Mouse (Mus musculus) kidney, postnatal 0 days (tissue): ENCODE results near the gene Gm20388. TPM values are rescaled to one million over a fixed set of nuclear protein-coding genes. Genes with fewer than 3 reads are reported as not detected.

Source experiments
- ATAC-seq: fragments of 200-750 bp; cut with Nextera tagmentation; replicated peaks from 2 replicates; pipeline ENCODE4 v1.8.0; 2017; ENCODE audit warnings: low read depth, moderate number of reproducible peaks, moderate TSS enrichment, moderate library complexity; ENCODE audit not compliant: low FRiP score
- DNase-seq: peaks from one replicate; pipeline ENCODE4 v3.0.0-alpha.2; 2016; ENCODE audit warnings: low spot score
- H3K27ac ChIP-seq: fragments of 300-500 bp; sonication (generic); 2 replicates; pipeline ENCODE4 v1.5.1; 2014; ENCODE audit warnings: mild to moderate bottlenecking
- H3K27me3 ChIP-seq: fragments of 300-500 bp; sonication (generic); 2 replicates; pipeline ENCODE4 v1.6.1; 2014; ENCODE audit warnings: low read length, mixed read lengths; ENCODE audit not compliant: insufficient read depth
- H3K36me3 ChIP-seq: fragments of 300-500 bp; sonication (generic); 2 replicates; pipeline ENCODE4 v1.6.1; 2014; ENCODE audit warnings: low read length, mixed read lengths; ENCODE audit not compliant: insufficient read depth
- H3K4me1 ChIP-seq: fragments of 300-500 bp; sonication (generic); replicated peaks from 2 replicates; pipeline ENCODE4 v1.6.1; 2014; ENCODE audit warnings: antibody characterized with exemption, low read length, mixed read lengths; ENCODE audit not compliant: insufficient read depth
- H3K4me2 ChIP-seq: fragments of 300-500 bp; sonication (generic); 2 replicates; pipeline ENCODE4 v1.6.1; 2014; ENCODE audit warnings: mild to moderate bottlenecking, low read length, moderate library complexity, mixed read lengths
- H3K4me3 ChIP-seq: fragments of 300-500 bp; sonication (generic); replicated peaks from 2 replicates; pipeline ENCODE4 v1.5.1; 2014; ENCODE audit warnings: low read depth, low read length
- H3K9ac ChIP-seq: fragments of 300-500 bp; sonication (generic); 2 replicates; pipeline ENCODE4 v1.6.1; 2014; ENCODE audit warnings: low read depth, low read length
- H3K9me3 ChIP-seq: fragments of 300-500 bp; sonication (generic); replicated peaks from 2 replicates; pipeline ENCODE4 v1.6.1; 2016; ENCODE audit warnings: low read length, inconsistent platforms, mixed read lengths
- CTCF ChIP-seq: IDR thresholded peaks from 2 replicates; pipeline ENCODE4 v1.5.1; 2016; ENCODE audit warnings: antibody characterized with exemption, low read depth, mild to moderate bottlenecking, moderate library complexity
- WGBS: fragments of 180-500 bp; shearing (Covaris S2); extraction: QIAGEN DNeasy Blood & Tissue Kit; methylation state at CpG from one replicate; pipeline ENCODE4 v1.1.7; 2014; 5-methylcytosine and 5-hydroxymethylcytosine counted together
- polyA plus RNA-seq: library from polyadenylated mRNA; unstranded; fragments of >200 nt; fragmentation: Nextera tagmentation; extraction: Ambion mirVana; gene quantifications from 2 replicates; pipeline ENCODE4 v1.2.1, GENCODE M21; 2015

Gm20388 gene
- polyA plus RNA-seq, 1 experiment from 2014 or later, result not detected

- DNase-seq, result no peak
- no peaks in the 10 kb centered on the region for H3K27me3 ChIP-seq
- H3K4me1 ChIP-seq, result no peaks in the 10 kb centered on the region
- WGBS, result 80% methylated on average over 7 of the region's 7 CpGs
- H3K4me2 ChIP-seq, result no peak overlapping the region
- H3K36me3 ChIP-seq, result no peaks in the 10 kb centered on the region
- H3K4me3 ChIP-seq, result no peak overlapping the region
- no peak overlapping the region for H3K9ac ChIP-seq
- H3K9me3 ChIP-seq, result no peaks in the 10 kb centered on the region
- H3K27ac ChIP-seq, result no peak overlapping the region
- no peak for TF ChIP-seq CTCF
- no peak for ATAC-seq
Observed at GRCm38 (mm10) chr8:122764790-122765474, 2854.3 kb downstream of the Gm20388 start.

GRCm38 (mm10) chr8:122766189-122766588 is 2855.5 kb downstream of the Gm20388 start:
- no peak for TF ChIP-seq CTCF
- Histone ChIP-seq H3K4me3 (no peak overlapping the region), H3K36me3 (no peaks in the 10 kb centered on the region), H3K4me1 (no peaks in the 10 kb centered on the region), H3K27me3 (no peaks in the 10 kb centered on the region), H3K9ac (no peak overlapping the region), H3K4me2 (no peak overlapping the region), H3K9me3 (no peaks in the 10 kb centered on the region), H3K27ac (no peak overlapping the region)
- DNase-seq (no peak), ATAC-seq (no peak)
- 63% methylated on average over 5 of the region's 5 CpGs for WGBS

DNA sequence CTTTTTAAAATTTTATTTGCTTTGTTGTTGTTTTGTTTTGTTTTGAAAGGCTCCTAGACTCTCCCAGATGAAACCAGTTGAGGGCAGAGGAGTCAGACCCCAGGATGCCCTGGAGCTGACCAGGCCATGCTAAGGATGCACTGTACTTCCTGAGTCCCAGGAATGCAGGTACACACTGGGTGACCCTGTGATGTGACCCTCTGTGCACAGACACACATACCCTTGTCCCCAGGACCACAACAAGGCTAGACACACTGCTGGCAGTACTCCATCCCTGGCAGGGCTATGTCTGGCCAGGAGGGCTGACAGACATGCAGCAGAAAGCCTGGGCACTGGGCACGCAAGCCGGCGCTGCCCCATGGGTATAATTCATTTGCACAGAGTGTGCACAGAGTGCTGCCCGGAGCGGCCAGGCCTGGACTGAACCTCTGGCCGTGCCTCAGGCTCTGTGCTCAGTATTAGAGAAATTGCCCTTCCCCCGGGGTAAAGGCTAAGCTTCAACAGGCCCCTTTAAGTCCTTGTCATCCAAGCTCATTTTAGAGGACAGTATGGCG is 2856.1 kb downstream of the Gm20388 start:
- Histone ChIP-seq H3K9me3 (no peaks in the 10 kb centered on the region), H3K27me3 (no peaks in the 10 kb centered on the region), H3K4me2 (no peak overlapping the region), H3K9ac (no peak overlapping the region), H3K36me3 (no peaks in the 10 kb centered on the region), H3K27ac (no peak overlapping the region), H3K4me3 (no peak overlapping the region), H3K4me1 (no peaks in the 10 kb centered on the region)
- WGBS, result 70% methylated on average over 8 of the region's 8 CpGs
- TF ChIP-seq CTCF, result no peak
- ATAC-seq, result no peak
- no peak for DNase-seq

- 53% methylated on average over 9 of the region's 9 CpGs for WGBS
- H3K36me3 ChIP-seq, result no peaks in the 10 kb centered on the region
- H3K9ac ChIP-seq, result no peak overlapping the region
- H3K27ac ChIP-seq, result no peak overlapping the region
- no peaks in the 10 kb centered on the region for H3K4me1 ChIP-seq
- no peak for TF ChIP-seq CTCF
- no peak for ATAC-seq
- no peak overlapping the region for H3K4me2 ChIP-seq
- no peaks in the 10 kb centered on the region for H3K27me3 ChIP-seq
- no peaks in the 10 kb centered on the region for H3K9me3 ChIP-seq
- no peak overlapping the region for H3K4me3 ChIP-seq
- DNase-seq, result no peak
Observed at GRCm38 (mm10) chr8:122767229-122767628, 2856.6 kb downstream of the Gm20388 start.

- Histone ChIP-seq H3K4me1 (no peaks in the 10 kb centered on the region), H3K9ac (no peak overlapping the region), H3K27ac (no peak overlapping the region), H3K4me2 (no peak overlapping the region), H3K36me3 (no peaks in the 10 kb centered on the region), H3K9me3 (no peaks in the 10 kb centered on the region), H3K4me3 (no peak overlapping the region), H3K27me3 (no peaks in the 10 kb centered on the region)
- no peak for TF ChIP-seq CTCF
- DNase-seq (no peak), ATAC-seq (no peak)
- 62% methylated on average over 24 of the region's 24 CpGs for WGBS
Observed at GRCm38 (mm10) chr8:122769251-122770058, 2858.8 kb downstream of the Gm20388 start.

- Histone ChIP-seq H3K27ac (no peak overlapping the region), H3K36me3 (no peaks in the 10 kb centered on the region), H3K4me1 (0 out of 2 replicates have a peak, but pooled peaks cover 3% of the 10 kb centered on the region), H3K27me3 (no peaks in the 10 kb centered on the region), H3K4me3 (no peak overlapping the region), H3K4me2 (no peak overlapping the region), H3K9me3 (no peaks in the 10 kb centered on the region), H3K9ac (no peak overlapping the region)
- TF ChIP-seq CTCF, result no peak
- DNase-seq, result no peak
- ATAC-seq, result no peak
- 36% methylated on average over 10 of the region's 10 CpGs for WGBS
Observed at GRCm38 (mm10) chr8:122772431-122773060, 2861.9 kb downstream of the Gm20388 start.
